Mouse (Mus musculus) liver, adult 2 months (tissue): ENCODE results near the gene Lonp1.

Experiments
- CTCF ChIP-seq: fragments of 200-500 bp; IDR thresholded peaks from 2 replicates; pipeline ENCODE4 v1.5.1; 2011; ENCODE audit warnings: low read depth, low read length, control low read depth
- POLR2A ChIP-seq: fragments of 200-500 bp; IDR thresholded peaks from 2 replicates; pipeline ENCODE4 v1.6.1; 2011; ENCODE audit warnings: low read length, control low read depth; ENCODE audit not compliant: insufficient read depth; ENCODE audit errors: extremely low read depth

DNA sequence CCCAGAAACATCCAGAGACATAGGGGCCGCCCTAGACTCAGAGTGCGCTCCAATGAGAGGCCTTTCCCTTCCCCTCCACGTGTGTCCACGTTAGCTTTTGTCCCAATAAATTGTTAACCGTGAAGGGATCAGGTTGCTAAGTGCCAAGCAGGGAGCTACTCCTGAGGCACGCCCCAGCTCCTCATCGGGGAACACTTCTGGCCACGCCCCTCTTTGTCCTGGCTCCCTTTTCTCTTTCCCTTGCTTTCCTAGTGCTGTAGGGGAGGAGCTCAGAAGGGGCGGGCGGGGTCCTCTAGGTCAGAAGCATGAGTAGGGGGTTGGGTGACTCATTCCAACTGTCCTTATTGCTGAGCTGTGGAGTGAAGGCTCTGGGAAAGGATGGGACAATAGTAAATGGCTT, 37.6 kb upstream of the Lonp1 start:
- TF ChIP-seq CTCF (no peak), POLR2A (no peak)
